Mouse (Mus musculus): ENCODE measurements around the gene Gpr65.

DNA sequence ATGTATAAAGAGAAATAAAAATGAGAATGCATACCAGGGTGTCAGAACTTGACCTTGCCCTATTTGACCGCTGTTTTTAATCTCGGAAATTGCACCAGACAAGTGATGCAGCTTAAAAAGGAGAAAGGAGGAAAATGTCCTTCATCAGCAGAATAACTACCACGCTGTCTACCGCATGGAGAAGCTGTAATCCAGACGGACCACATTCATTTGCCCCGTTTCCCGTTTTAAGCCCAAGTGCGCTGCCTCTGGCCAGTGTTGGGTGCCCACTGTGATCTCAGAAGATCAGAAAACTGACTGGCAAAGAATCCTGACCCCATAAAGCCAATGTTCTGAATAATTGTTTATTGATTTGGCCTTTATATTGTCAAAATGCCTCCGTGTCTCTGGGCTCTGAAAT lies 2.7 kb upstream of the Gpr65 start:
- no peak for TF ChIP-seq CTCF (IDR thresholded peaks at IDR 0.05; ENCODE audit: low read depth)
- no peak for TF ChIP-seq EP300 (IDR thresholded peaks at IDR 0.05; ENCODE audit: low read depth)

Measured in liver, embryonic 14.5 days (tissue).